Mouse (Mus musculus): ENCODE measurements around the gene Pdia3. TPM values are rescaled to one million over a fixed set of nuclear protein-coding genes. Genes with fewer than 3 reads are reported as not detected.
"Not testable (repeated sequence)": the region's sequence is repeated elsewhere in the genome, so short reads cannot be mapped to it uniquely, and the experiment has no call there.

The Pdia3 gene
- polyA plus RNA-seq, 1 experiment from 2014 or later, result 585 TPM

DNA sequence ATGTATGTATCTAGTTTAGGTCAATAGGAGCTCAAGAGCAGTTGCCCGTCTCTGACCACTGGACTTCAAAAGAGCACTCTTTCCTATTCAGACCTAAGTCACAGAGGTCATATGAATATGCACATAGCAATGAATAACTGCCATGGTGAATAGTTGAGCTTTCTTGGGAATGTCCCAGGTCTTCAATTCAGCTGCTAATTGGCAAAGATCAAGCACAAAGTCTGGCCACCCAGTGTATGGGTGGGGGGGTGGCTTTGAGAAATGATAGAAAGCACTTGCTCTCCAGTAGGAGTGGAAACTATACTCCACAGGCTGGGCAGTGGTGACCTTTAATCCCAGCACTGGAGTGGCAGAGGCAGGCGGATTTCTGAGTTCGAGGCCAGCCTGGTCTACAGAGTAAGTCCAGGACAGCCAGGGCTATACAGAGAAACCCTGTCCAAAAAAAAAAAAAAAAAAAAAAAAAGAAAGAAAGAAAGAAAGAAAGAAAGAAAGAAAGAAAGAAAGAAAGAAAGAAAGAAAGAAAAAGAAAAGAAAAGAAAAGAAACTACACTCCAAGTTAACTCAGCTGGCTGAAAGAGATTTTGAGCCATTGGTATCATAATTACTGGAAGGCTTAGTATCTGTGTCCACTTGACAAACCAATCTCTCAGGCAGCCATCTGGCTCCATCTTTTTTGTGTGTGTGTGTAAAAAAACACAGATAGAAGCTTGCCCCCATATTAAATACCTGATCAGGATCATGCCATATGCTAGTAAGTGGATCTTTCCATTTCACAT is 64.1 kb downstream of the Pdia3 start:
- no peak overlapping the region for H3K27ac ChIP-seq (ENCODE audit: low read depth, low read length)
- no peak overlapping the region for H3K9ac ChIP-seq (ENCODE audit: low read length)
- no peaks in the 10 kb centered on the region for H3K36me3 ChIP-seq (ENCODE audit: control insufficient read depth, insufficient read depth, low read length)
- ATAC-seq (ENCODE audit: insufficient read depth, low FRiP score, low TSS enrichment) (no peak), DNase-seq (ENCODE audit: low spot score) (no peak)
- no peak overlapping the region for H3K4me3 ChIP-seq (ENCODE audit: low read depth, low read length)
- no peaks in the 10 kb centered on the region for H3K4me1 ChIP-seq (ENCODE audit: control insufficient read depth, insufficient read depth, low read length)
- no peak overlapping the region for H3K4me2 ChIP-seq (ENCODE audit: low read depth)
- 82% methylated on average over 3 of the region's 3 CpGs for WGBS
- H3K9me3 ChIP-seq (ENCODE audit: control insufficient read depth, low read length), result no peaks in the 10 kb centered on the region
- no peaks in the 10 kb centered on the region for H3K27me3 ChIP-seq (ENCODE audit: control insufficient read depth, insufficient read depth, low read length)

GRCm38 (mm10) chr2:121480498-121480897 is 66.9 kb downstream of the Pdia3 start:
- no peak for DNase-seq (ENCODE audit: low spot score)
- H3K9me3 ChIP-seq (ENCODE audit: control insufficient read depth, low read length), result no peaks in the 10 kb centered on the region
- H3K9ac ChIP-seq (ENCODE audit: low read length), result no peak overlapping the region
- H3K36me3 ChIP-seq (ENCODE audit: control insufficient read depth, insufficient read depth, low read length), result no peaks in the 10 kb centered on the region
- H3K27ac ChIP-seq (ENCODE audit: low read depth, low read length), result no peak overlapping the region
- H3K4me2 ChIP-seq (ENCODE audit: low read depth), result no peak overlapping the region
- ATAC-seq (ENCODE audit: insufficient read depth, low FRiP score, low TSS enrichment), result no peak
- H3K4me1 ChIP-seq (ENCODE audit: control insufficient read depth, insufficient read depth, low read length), result no peaks in the 10 kb centered on the region
- no peak overlapping the region for H3K4me3 ChIP-seq (ENCODE audit: low read depth, low read length)
- H3K27me3 ChIP-seq (ENCODE audit: control insufficient read depth, insufficient read depth, low read length), result no peaks in the 10 kb centered on the region
- WGBS, result 61% methylated on average over 3 of the region's 3 CpGs

DNA sequence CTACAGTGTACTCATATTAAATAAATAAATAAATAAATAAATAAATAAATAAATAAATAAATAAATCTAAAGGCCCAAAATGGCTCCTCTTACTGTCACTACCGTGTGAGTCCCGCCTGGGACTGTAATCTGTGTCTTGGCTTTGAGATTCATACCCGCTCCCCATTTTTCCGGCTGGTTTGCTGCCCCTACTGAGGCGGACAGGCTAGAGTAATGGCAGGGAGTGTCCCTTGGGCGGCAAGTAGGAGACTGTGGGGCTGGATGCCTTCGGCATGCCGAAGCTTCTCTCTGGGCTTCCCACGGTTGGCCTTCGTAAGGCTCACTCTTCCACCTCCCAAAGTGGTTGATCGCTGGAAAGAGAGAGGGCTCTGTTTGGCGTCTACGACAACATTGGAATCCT is 67.3 kb downstream of the Pdia3 start:
- not testable (repeated sequence) for H3K4me2 ChIP-seq (ENCODE audit: low read depth); H3K36me3 ChIP-seq (ENCODE audit: control insufficient read depth, insufficient read depth, low read length); H3K9me3 ChIP-seq (ENCODE audit: control insufficient read depth, low read length); H3K27me3 ChIP-seq (ENCODE audit: control insufficient read depth, insufficient read depth, low read length); H3K27ac ChIP-seq (ENCODE audit: low read depth, low read length); H3K4me3 ChIP-seq (ENCODE audit: low read depth, low read length); DNase-seq (ENCODE audit: low spot score); H3K9ac ChIP-seq (ENCODE audit: low read length); H3K4me1 ChIP-seq (ENCODE audit: control insufficient read depth, insufficient read depth, low read length); ATAC-seq (ENCODE audit: insufficient read depth, low FRiP score, low TSS enrichment)
- WGBS, result 87% methylated on average over 13 of the region's 13 CpGs

DNA sequence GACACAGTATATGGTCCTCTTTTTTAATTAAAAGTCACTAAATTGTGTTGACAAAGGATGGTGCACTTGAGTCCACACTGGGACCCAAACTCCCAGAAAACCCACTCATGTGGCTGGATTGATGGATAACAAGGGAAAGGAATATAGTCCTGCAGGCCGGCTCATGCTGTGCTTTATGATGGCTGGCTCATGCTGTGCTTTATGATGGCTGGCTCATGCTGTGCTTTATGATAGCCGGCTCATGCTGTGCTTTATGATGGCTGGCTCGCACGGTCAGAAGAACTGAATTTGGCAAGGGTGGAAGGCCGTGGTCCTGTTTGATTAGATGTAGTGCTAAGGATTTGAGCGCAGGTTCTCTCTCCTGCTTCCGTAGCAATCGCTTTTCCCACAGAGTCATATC is 70.0 kb downstream of the Pdia3 start:
- no peaks in the 10 kb centered on the region for H3K9me3 ChIP-seq (ENCODE audit: control insufficient read depth, low read length)
- ATAC-seq (ENCODE audit: insufficient read depth, low FRiP score, low TSS enrichment), result no peak
- no peak overlapping the region for H3K4me3 ChIP-seq (ENCODE audit: low read depth, low read length)
- 20% methylated on average over 8 of the region's 8 CpGs for WGBS
- no peak overlapping the region for H3K27ac ChIP-seq (ENCODE audit: low read depth, low read length)
- no peaks in the 10 kb centered on the region for H3K4me1 ChIP-seq (ENCODE audit: control insufficient read depth, insufficient read depth, low read length)
- no peaks in the 10 kb centered on the region for H3K27me3 ChIP-seq (ENCODE audit: control insufficient read depth, insufficient read depth, low read length)
- DNase-seq (ENCODE audit: low spot score), result no peak
- H3K36me3 ChIP-seq (ENCODE audit: control insufficient read depth, insufficient read depth, low read length), result no peaks in the 10 kb centered on the region
- no peak overlapping the region for H3K4me2 ChIP-seq (ENCODE audit: low read depth)
- H3K9ac ChIP-seq (ENCODE audit: low read length), result no peak overlapping the region

GRCm38 (mm10) chr2:121484403-121484802 is 70.8 kb downstream of the Pdia3 start:
- ATAC-seq (ENCODE audit: insufficient read depth, low FRiP score, low TSS enrichment); H3K27ac ChIP-seq (ENCODE audit: low read depth, low read length); H3K4me2 ChIP-seq (ENCODE audit: low read depth); DNase-seq (ENCODE audit: low spot score); H3K36me3 ChIP-seq (ENCODE audit: control insufficient read depth, insufficient read depth, low read length); H3K4me1 ChIP-seq (ENCODE audit: control insufficient read depth, insufficient read depth, low read length); H3K27me3 ChIP-seq (ENCODE audit: control insufficient read depth, insufficient read depth, low read length); H3K9me3 ChIP-seq (ENCODE audit: control insufficient read depth, low read length); H3K4me3 ChIP-seq (ENCODE audit: low read depth, low read length); H3K9ac ChIP-seq (ENCODE audit: low read length): not testable (repeated sequence)
- WGBS, result 58% methylated on average over 1 of the region's 2 CpGs

Small RNA genes lying within 50 kb of the gene (microRNA-seq; reads per million reads assigned to microRNA genes)
- not detected for gene Gm22953

Other genes with a start within 250 kb of the Pdia3 start
- 59.2 and 60.7 TPM in 2 replicates for gene Tubgcp4, start 243.1 kb upstream of the Pdia3 start, polyA plus RNA-seq (2014; fragmentation: Nextera tagmentation; extraction: Ambion mirVana)
- 14.6 and 15.0 TPM in 2 replicates for gene Zscan29, start 242.7 kb upstream of the Pdia3 start, polyA plus RNA-seq (2014; fragmentation: Nextera tagmentation; extraction: Ambion mirVana)
- 143 and 151 TPM in 2 replicates for gene Trp53bp1, start 142.4 kb upstream of the Pdia3 start, polyA plus RNA-seq (2014; fragmentation: Nextera tagmentation; extraction: Ambion mirVana)
- 17.5 and 19.2 TPM in 2 replicates for gene Map1a, start 124.2 kb upstream of the Pdia3 start, polyA plus RNA-seq (2014; fragmentation: Nextera tagmentation; extraction: Ambion mirVana)
- gene Ppip5k1, start 58.4 kb upstream of the Pdia3 start, polyA plus RNA-seq (2014; fragmentation: Nextera tagmentation; extraction: Ambion mirVana), result 10.8 and 11.4 TPM in 2 replicates
- gene Ckmt1, start 56.1 kb upstream of the Pdia3 start, polyA plus RNA-seq (2014; fragmentation: Nextera tagmentation; extraction: Ambion mirVana), result 8.2 and 9.8 TPM in 2 replicates
- gene Strc, start 26.6 kb upstream of the Pdia3 start, polyA plus RNA-seq (2014; fragmentation: Nextera tagmentation; extraction: Ambion mirVana), result not detected in 2 replicates
- gene Catsper2, start within 50 bp of the Pdia3 start, polyA plus RNA-seq (2014; fragmentation: Nextera tagmentation; extraction: Ambion mirVana), result 1.7 and 4.0 TPM in 2 replicates
- gene Ell3, start 30.5 kb downstream of the Pdia3 start, polyA plus RNA-seq (2014; fragmentation: Nextera tagmentation; extraction: Ambion mirVana), result 2.7 and 3.1 TPM in 2 replicates
- 453 and 468 TPM in 2 replicates for gene Serf2, start 35.4 kb downstream of the Pdia3 start, polyA plus RNA-seq (2014; fragmentation: Nextera tagmentation; extraction: Ambion mirVana)
- gene Hypk, start 39.5 kb downstream of the Pdia3 start, polyA plus RNA-seq (2014; fragmentation: Nextera tagmentation; extraction: Ambion mirVana), result 105 and 116 TPM in 2 replicates
- gene Serinc4, start 43.0 kb downstream of the Pdia3 start, polyA plus RNA-seq (2014; fragmentation: Nextera tagmentation; extraction: Ambion mirVana), result 0.23 and 0.72 TPM in 2 replicates
- 71.8 and 73.2 TPM in 2 replicates for gene Mfap1b, start 60.3 kb downstream of the Pdia3 start, polyA plus RNA-seq (2014; fragmentation: Nextera tagmentation; extraction: Ambion mirVana)
- 30.8 and 33.9 TPM in 2 replicates for gene Mfap1a, start 92.9 kb downstream of the Pdia3 start, polyA plus RNA-seq (2014; fragmentation: Nextera tagmentation; extraction: Ambion mirVana)
- gene Wdr76, start 92.9 kb downstream of the Pdia3 start, polyA plus RNA-seq (2014; fragmentation: Nextera tagmentation; extraction: Ambion mirVana), result 10.5 and 10.6 TPM in 2 replicates

Data from neural tube, embryonic 11.5 days (tissue).